Mouse (Mus musculus) CH12.LX (cell line): Measurements from ENCODE around the gene Arhgef28. TPM values are rescaled to one million over a fixed set of nuclear protein-coding genes. Genes with fewer than 3 reads are reported as not detected.

Experiments used
- DNase-seq: peaks from one replicate; pipeline ENCODE4 v3.0.0-alpha.2; 2013; ENCODE audit errors: extremely low read depth
- H3K27ac ChIP-seq: 2 replicates; pipeline ENCODE4 v1.5.1; 2012; ENCODE audit warnings: low read depth, mild to moderate bottlenecking, control low read depth, moderate library complexity; ENCODE audit not compliant: insufficient read depth
- H3K27me3 ChIP-seq: replicated peaks from 2 replicates; pipeline ENCODE3; 2012; ENCODE audit warnings: inconsistent platforms
- H3K36me3 ChIP-seq, 2 experiments: replicated peaks in 1 of 2; 2 replicates each; pipeline versions ENCODE3 to v1.6.1; 2012; ENCODE audit warnings: inconsistent platforms in 1 of 2, low read length in 1 of 2, mild to moderate bottlenecking in 1 of 2, mixed read lengths in 1 of 2, moderate library complexity in 1 of 2; ENCODE audit not compliant: control insufficient read depth in 1 of 2, insufficient read depth in 1 of 2
- H3K4me1 ChIP-seq, 2 experiments: 2 replicates each; pipeline ENCODE4 v1.6.1; 2012; ENCODE audit warnings: inconsistent platforms in 1 of 2, moderate library complexity in 1 of 2; ENCODE audit not compliant: insufficient read depth in 2 of 2, control insufficient read depth in 1 of 2
- H3K4me2 ChIP-seq: 2 replicates; pipeline ENCODE4 v1.6.1; 2012; ENCODE audit warnings: low read depth, mild to moderate bottlenecking, control low read depth; ENCODE audit not compliant: poor library complexity, insufficient read depth, severe bottlenecking
- H3K4me3 ChIP-seq, 3 experiments: fragments of 150-350 bp in 1 of 3; sonication (generic) in 1 of 3; replicated peaks in 1 of 3; 2 replicates each; pipeline versions ENCODE3 to v1.5.1; 2011 to 2012; ENCODE audit warnings: low read depth in 2 of 3, low read length in 2 of 3, mild to moderate bottlenecking in 2 of 3, moderate library complexity in 2 of 3, control low read depth in 1 of 3, improper control_type of control experiment in 1 of 3, inconsistent platforms in 1 of 3, mixed read lengths in 1 of 3; ENCODE audit not compliant: poor library complexity in 1 of 3
- H3K79me2 ChIP-seq: replicated peaks from 2 replicates; pipeline ENCODE4 v1.6.1; 2012; ENCODE audit warnings: mild to moderate bottlenecking, moderate library complexity; ENCODE audit not compliant: control insufficient read depth, poor library complexity, insufficient read depth, severe bottlenecking; ENCODE audit errors: extremely low read depth
- H3K9ac ChIP-seq: 2 replicates; pipeline ENCODE4 v1.6.1; 2012; ENCODE audit warnings: low read depth, mild to moderate bottlenecking, control low read depth, moderate library complexity; ENCODE audit not compliant: insufficient read depth
- H3K9me3 ChIP-seq: replicated peaks from 2 replicates; pipeline ENCODE3; 2012; ENCODE audit warnings: low read length, inconsistent platforms, mixed read lengths
- BHLHE40 ChIP-seq: IDR thresholded peaks from 2 replicates; pipeline ENCODE4 v1.6.1; 2011; ENCODE audit warnings: mild to moderate bottlenecking, low read depth, low read length, improper control_type of control experiment
- CHD1 ChIP-seq: IDR thresholded peaks from 2 replicates; pipeline ENCODE4 v1.6.1; 2012; ENCODE audit warnings: low read depth, low read length, improper control_type of control experiment, inconsistent platforms
- CHD2 ChIP-seq: IDR thresholded peaks from 2 replicates; pipeline ENCODE4 v1.6.1; 2011; ENCODE audit warnings: low read length, improper control_type of control experiment
- CTCF ChIP-seq, 2 experiments: IDR thresholded peaks in 1 of 2; conservative IDR thresholded peaks in 1 of 2; 2 replicates each; pipeline ENCODE4 v1.5.1; 2011 to 2012; ENCODE audit warnings: low read depth in 2 of 2, low read length in 2 of 2, improper control_type of control experiment in 1 of 2, inconsistent platforms in 1 of 2, mild to moderate bottlenecking in 1 of 2, moderate library complexity in 1 of 2
- E2F4 ChIP-seq: IDR thresholded peaks from 2 replicates; pipeline ENCODE4 v1.6.1; 2011; ENCODE audit warnings: low read depth, low read length, improper control_type of control experiment; ENCODE audit not compliant: insufficient replicate concordance
- ELF1 ChIP-seq: IDR thresholded peaks from 2 replicates; pipeline ENCODE4 v1.6.1; 2014; ENCODE audit warnings: low read depth, mild to moderate bottlenecking, inconsistent platforms, low read length, improper control_type of control experiment
- EP300 ChIP-seq: IDR thresholded peaks from 2 replicates; pipeline ENCODE4 v1.6.1; 2011; ENCODE audit warnings: low read length, improper control_type of control experiment
- ETS1 ChIP-seq: conservative IDR thresholded peaks from 2 replicates; pipeline ENCODE4 v1.6.1; 2012; ENCODE audit warnings: low read depth, mild to moderate bottlenecking, inconsistent platforms, low read length, improper control_type of control experiment, moderate library complexity
- GABPA ChIP-seq: IDR thresholded peaks from 2 replicates; pipeline ENCODE4 v1.6.1; 2012; ENCODE audit warnings: low read depth, low read length, improper control_type of control experiment, inconsistent platforms; ENCODE audit not compliant: insufficient replicate concordance
- HCFC1 ChIP-seq: IDR thresholded peaks from 2 replicates; pipeline ENCODE4 v1.6.1; 2012; ENCODE audit warnings: low read depth, mild to moderate bottlenecking, inconsistent platforms, low read length, improper control_type of control experiment
- IRF4 ChIP-seq: IDR thresholded peaks from 2 replicates; pipeline ENCODE4 v1.6.1; 2014; ENCODE audit warnings: low read depth, mild to moderate bottlenecking, inconsistent platforms, low read length, improper control_type of control experiment
- JUND ChIP-seq: conservative IDR thresholded peaks from 2 replicates; pipeline ENCODE4 v1.6.1; 2011; ENCODE audit warnings: low read depth, low read length, improper control_type of control experiment
- KAT2A ChIP-seq: IDR thresholded peaks from 2 replicates; pipeline ENCODE4 v1.6.1; 2012; ENCODE audit warnings: low read length, improper control_type of control experiment, inconsistent platforms; ENCODE audit not compliant: insufficient replicate concordance
- MAFK ChIP-seq: IDR thresholded peaks from 2 replicates; pipeline ENCODE4 v1.6.1; 2011; ENCODE audit warnings: low read length, improper control_type of control experiment; ENCODE audit not compliant: insufficient replicate concordance
- MAX ChIP-seq: IDR thresholded peaks from 2 replicates; pipeline ENCODE4 v1.6.1; 2011; ENCODE audit warnings: low read length, improper control_type of control experiment
- MEF2A ChIP-seq: IDR thresholded peaks from 2 replicates; pipeline ENCODE4 v1.6.1; 2014; ENCODE audit warnings: low read depth, mild to moderate bottlenecking, inconsistent platforms, low read length, improper control_type of control experiment, borderline replicate concordance
- NELFE ChIP-seq: IDR thresholded peaks from 2 replicates; pipeline ENCODE4 v1.6.1; 2011; ENCODE audit warnings: low read depth, low read length, improper control_type of control experiment
- PAX5 ChIP-seq: IDR thresholded peaks from 2 replicates; pipeline ENCODE4 v1.6.1; 2012; ENCODE audit warnings: low read length, inconsistent platforms, mixed read lengths
- POLR2AphosphoS2 ChIP-seq: IDR thresholded peaks from 2 replicates; pipeline ENCODE4 v1.6.1; 2011; ENCODE audit warnings: low read depth, low read length, improper control_type of control experiment
- RAD21 ChIP-seq: IDR thresholded peaks from 2 replicates; pipeline ENCODE4 v1.6.1; 2011; ENCODE audit warnings: low read depth, mild to moderate bottlenecking, low read length, improper control_type of control experiment, moderate library complexity
- RCOR1 ChIP-seq: conservative IDR thresholded peaks from 2 replicates; pipeline ENCODE4 v1.6.1; 2012; ENCODE audit warnings: low read depth, mild to moderate bottlenecking, inconsistent platforms, low read length, improper control_type of control experiment
- SIN3A ChIP-seq: IDR thresholded peaks from 2 replicates; pipeline ENCODE4 v1.6.1; 2012; ENCODE audit warnings: low read length, improper control_type of control experiment, inconsistent platforms
- TBP ChIP-seq: conservative IDR thresholded peaks from 2 replicates; pipeline ENCODE4 v1.6.1; 2011; ENCODE audit warnings: low read depth, low read length, improper control_type of control experiment
- TCF12 ChIP-seq: IDR thresholded peaks from 2 replicates; pipeline ENCODE4 v1.6.1; 2014; ENCODE audit warnings: low read depth, mild to moderate bottlenecking, inconsistent platforms, low read length, improper control_type of control experiment
- UBTF ChIP-seq: IDR thresholded peaks from 2 replicates; pipeline ENCODE4 v1.6.1; 2012; ENCODE audit warnings: low read depth, mild to moderate bottlenecking, inconsistent platforms, low read length, improper control_type of control experiment, moderate library complexity
- USF1 ChIP-seq: IDR thresholded peaks from 2 replicates; pipeline ENCODE4 v1.6.1; 2014; ENCODE audit warnings: low read depth, mild to moderate bottlenecking, inconsistent platforms, low read length, improper control_type of control experiment
- ZMIZ1 ChIP-seq: IDR thresholded peaks from 2 replicates; pipeline ENCODE4 v1.6.1; 2012; ENCODE audit warnings: low read depth, mild to moderate bottlenecking, inconsistent platforms, low read length, improper control_type of control experiment
- ZNF384 ChIP-seq: IDR thresholded peaks from 2 replicates; pipeline ENCODE4 v1.6.1; 2012; ENCODE audit warnings: low read depth, low read length, improper control_type of control experiment, inconsistent platforms
- dilution Hi-C: fragments of 300-500 bp; cut with MboI; formaldehyde crosslinking; loops from 2 replicates; pipeline ENCODE4 v1.14.3; 2020; ENCODE audit warnings: low sequenced_read_pairs; ENCODE audit not compliant: extremely low pct_unique_long_range_greater_than_20kb, extremely low pct_ligation_motif_present
- in situ Hi-C: fragments of 300-500 bp; cut with MboI; formaldehyde crosslinking; loops from 3 replicates; pipeline ENCODE4 v1.14.3; 2019; ENCODE audit warnings: low sequenced_read_pairs, low pct_ligation_motif_present, low pct_unique_long_range_greater_than_20kb, mixed read lengths
- polyA plus RNA-seq: library from polyadenylated mRNA; unstranded; fragments of >175 nt; gene quantifications from 2 replicates; pipeline ENCODE4 v1.2.1, GENCODE M21; 2012; ENCODE audit warnings: low read depth; ENCODE audit not compliant: insufficient read length
- total RNA-seq, 2 experiments: library from RNA; depleted of rRNA; stranded (reverse); fragments of 300-350 nt in 1 of 2; fragments of >200 nt in 1 of 2; gene quantifications; 2 replicates each; pipeline ENCODE4 v1.2.3; 2012 to 2014

Arhgef28 gene
- total and polyA plus RNA-seq, 3 experiments = 0.07 to 0.24 (median 0.08) TPM

DNA sequence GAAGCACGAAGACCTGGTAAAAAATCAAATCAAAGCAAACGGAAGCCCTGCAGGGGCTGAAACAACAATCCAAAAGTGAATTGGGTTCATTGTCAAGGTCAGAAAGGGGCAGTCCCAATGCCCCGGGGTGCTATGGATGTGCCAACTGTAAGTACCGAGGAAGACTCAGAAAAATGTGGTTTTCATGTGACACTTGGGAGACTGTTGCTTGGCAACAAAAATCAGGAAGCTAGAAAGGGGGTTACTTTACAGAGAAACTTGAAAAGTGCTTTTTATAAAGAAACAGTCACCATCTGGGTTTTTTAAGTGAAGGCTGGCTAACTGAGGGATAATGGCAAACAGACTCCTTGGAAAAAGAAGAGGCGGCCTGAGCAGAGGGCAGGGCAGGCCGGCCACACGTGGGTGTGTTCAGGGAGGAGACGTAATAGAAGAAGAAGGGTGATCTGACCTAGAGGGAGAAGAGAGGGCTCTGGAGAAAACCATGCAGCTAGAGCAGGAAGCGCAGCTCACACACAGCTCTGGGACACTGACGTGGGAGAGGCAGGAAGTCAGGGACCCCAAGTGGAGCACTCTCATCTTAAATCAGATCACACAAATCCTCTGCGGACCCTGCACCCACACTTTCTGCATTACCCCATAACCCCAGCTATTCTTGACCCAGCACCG, 70.2 kb downstream of the Arhgef28 start:
- Histone ChIP-seq H3K4me2 (no peak overlapping the region), H3K36me3 (no peaks in the 10 kb centered on the region), H3K4me3 (no peak overlapping the region), H3K27me3 (no peaks in the 10 kb centered on the region), H3K79me2 (no peaks in the 10 kb centered on the region), H3K9ac (no peak overlapping the region), H3K9me3 (no peaks in the 10 kb centered on the region), H3K27ac (no peak overlapping the region), H3K4me1 (peaks cover 0 to 16% of the 10 kb centered on the region in 2 experiments; a peak in 2 of 4 replicates)
- dilution Hi-C loops = no loop called here
- TF ChIP-seq ZNF384 (no peak), MEF2A (no peak), JUND (no peak), MAFK (no peak), IRF4 (no peak), TCF12 (no peak), TBP (no peak), RAD21 (no peak), E2F4 (no peak), ELF1 (no peak), MAX (no peak), BHLHE40 (no peak), RCOR1 (no peak), CHD2 (no peak), USF1 (no peak), NELFE (no peak), EP300 (no peak), KAT2A (no peak)
- in situ Hi-C loops = no loop called here
- DNase-seq = no peak

DNA sequence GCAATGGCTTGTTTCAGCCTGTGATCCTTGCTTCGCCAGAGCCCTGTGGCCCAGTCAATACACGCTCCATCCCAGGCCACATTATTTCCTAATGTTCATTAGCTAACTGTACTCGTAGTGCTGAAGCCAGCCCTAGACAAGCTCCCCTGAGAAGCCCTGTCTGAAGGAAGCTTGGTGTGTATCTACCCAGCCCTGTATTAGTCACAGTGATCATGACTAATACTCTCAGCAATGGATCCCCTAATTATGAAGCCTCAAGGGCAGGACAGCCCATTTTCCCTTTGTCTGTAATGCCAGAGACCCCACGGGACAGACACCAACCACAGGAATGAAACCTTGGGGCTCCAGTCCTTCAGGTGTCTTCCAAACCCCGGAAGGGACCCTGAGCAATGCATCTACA, 73.3 kb downstream of the Arhgef28 start:
- H3K79me2 ChIP-seq = no peaks in the 10 kb centered on the region
- no peak overlapping the region for H3K4me3 ChIP-seq
- in situ Hi-C loops (no loop called here), dilution Hi-C loops (no loop called here)
- H3K9ac ChIP-seq = no peak overlapping the region
- H3K9me3 ChIP-seq = no peaks in the 10 kb centered on the region
- TF ChIP-seq EP300 (no peak), JUND (no peak), PAX5 (no peak), KAT2A (no peak), ZMIZ1 (no peak), IRF4 (no peak), HCFC1 (no peak), SIN3A (no peak), RCOR1 (no peak), ZNF384 (no peak), ELF1 (no peak), RAD21 (no peak), GABPA (no peak), CHD1 (no peak), POLR2AphosphoS2 (no peak), UBTF (no peak), NELFE (no peak), ETS1 (no peak), MAX (no peak), CTCF (conservative IDR thresholded peaks at IDR 0.05 in 1 of 2, IDR thresholded peaks at IDR 0.05 in 1 of 2; ENCODE audit: low read depth in 2 of 2, low read length in 2 of 2) (no peak)
- no peak overlapping the region for H3K27ac ChIP-seq
- H3K36me3 ChIP-seq = no peaks in the 10 kb centered on the region
- no peak overlapping the region for H3K4me2 ChIP-seq
- DNase-seq = no peak
- peaks cover 0 to 16% of the 10 kb centered on the region in 2 experiments; a peak in 2 of 4 replicates for H3K4me1 ChIP-seq
- no peaks in the 10 kb centered on the region for H3K27me3 ChIP-seq
